Mouse (Mus musculus): ENCODE measurements around the gene Sptlc2.

Sptlc2 gene

GRCm38 (mm10) chr12:87394316-87394715 lies 6.2 kb upstream of the Sptlc2 start:
- DNase-seq (ENCODE audit: low read depth), result no peak

- DNase-seq (ENCODE audit: low read depth), result no peak
These were observed 5.4 kb upstream of the Sptlc2 start for GRCm38 (mm10) chr12:87393447-87394145.

- DNase-seq (ENCODE audit: low read depth), result no peak
These were observed 3.2 kb upstream of the Sptlc2 start for GRCm38 (mm10) chr12:87391355-87391754.

- DNase-seq (ENCODE audit: low read depth), result peak; percentile 14
These were observed 1.1 kb upstream of the Sptlc2 start for GRCm38 (mm10) chr12:87389231-87389630.

GRCm38 (mm10) chr12:87387171-87388121 lies 709 bp downstream of the Sptlc2 start:
- DNase-seq (ENCODE audit: low read depth), result peak; percentile 46

- no peak for DNase-seq (ENCODE audit: low read depth)
These were observed 3.1 kb downstream of the Sptlc2 start for GRCm38 (mm10) chr12:87385051-87385450.

GRCm38 (mm10) chr12:87381380-87381682 lies 6.8 kb downstream of the Sptlc2 start:
- no peak for DNase-seq (ENCODE audit: low read depth)

GRCm38 (mm10) chr12:87380586-87381379 lies 7.4 kb downstream of the Sptlc2 start:
- no peak for DNase-seq (ENCODE audit: low read depth)

- DNase-seq (ENCODE audit: low read depth), result no peak
These were observed 8.7 kb downstream of the Sptlc2 start for GRCm38 (mm10) chr12:87379496-87379895.

- DNase-seq (ENCODE audit: low read depth), result no peak
These were observed 14.0 kb downstream of the Sptlc2 start for GRCm38 (mm10) chr12:87374159-87374558.

- DNase-seq (ENCODE audit: low read depth), result no peak
These were observed 18.8 kb downstream of the Sptlc2 start for GRCm38 (mm10) chr12:87369319-87369718.

GRCm38 (mm10) chr12:87368092-87368491 lies 20.1 kb downstream of the Sptlc2 start:
- no peak for DNase-seq (ENCODE audit: low read depth)

GRCm38 (mm10) chr12:87365676-87366075 lies 22.5 kb downstream of the Sptlc2 start:
- no peak for DNase-seq (ENCODE audit: low read depth)

- no peak for DNase-seq (ENCODE audit: low read depth)
These were observed 26.0 kb downstream of the Sptlc2 start for GRCm38 (mm10) chr12:87362111-87362510.

GRCm38 (mm10) chr12:87348029-87348428 lies 40.1 kb downstream of the Sptlc2 start:
- no peak for DNase-seq (ENCODE audit: low read depth)

- DNase-seq (ENCODE audit: low read depth), result no peak
These were observed 40.6 kb downstream of the Sptlc2 start for GRCm38 (mm10) chr12:87347511-87347910.

- no peak for DNase-seq (ENCODE audit: low read depth)
These were observed 45.0 kb downstream of the Sptlc2 start for GRCm38 (mm10) chr12:87343084-87343605.

GRCm38 (mm10) chr12:87338082-87338481 lies 50.1 kb downstream of the Sptlc2 start:
- DNase-seq (ENCODE audit: low read depth), result no peak

- DNase-seq (ENCODE audit: low read depth), result peak; percentile 23
These were observed 53.3 kb downstream of the Sptlc2 start for GRCm38 (mm10) chr12:87334886-87335285.

GRCm38 (mm10) chr12:87333794-87334193 lies 54.4 kb downstream of the Sptlc2 start:
- DNase-seq (ENCODE audit: low read depth), result no peak

GRCm38 (mm10) chr12:87332511-87332910 lies 55.6 kb downstream of the Sptlc2 start:
- DNase-seq (ENCODE audit: low read depth), result no peak

GRCm38 (mm10) chr12:87331908-87332307 lies 56.2 kb downstream of the Sptlc2 start:
- no peak for DNase-seq (ENCODE audit: low read depth)
